Comparison of ENCODE assay signal across 34 mouse cellular contexts in the genomic region with DNA sequence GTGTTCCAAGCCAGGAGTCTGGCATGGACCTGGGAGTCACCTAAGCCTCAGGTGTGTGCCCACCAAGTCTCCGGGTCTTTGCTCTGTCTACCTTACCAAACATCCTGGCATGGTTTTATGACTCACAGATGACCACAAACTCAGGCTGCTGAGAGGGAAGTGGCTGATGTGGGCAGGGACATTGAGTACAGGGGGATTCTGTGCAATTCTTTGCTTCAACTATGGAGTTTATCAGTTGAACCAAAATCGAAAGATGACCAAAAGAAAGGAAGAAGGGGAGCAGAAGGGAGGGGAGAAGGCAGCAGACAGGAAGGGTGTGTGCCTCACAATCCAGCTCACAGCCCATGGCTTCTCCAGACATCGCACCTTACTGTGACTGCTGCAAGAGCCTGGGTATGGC.
"Had no signal": no experiment of that assay in that cellular context is flagged by ENCODE, and none has a peak within 500 bp of the region (broad histone marks: within the 10 kb centered on the region; RNA-seq: fewer than 3 reads in every experiment).

No protein-coding gene starts in this region.

- H3K4me3 ChIP-seq: heart, embryonic 12.5 days; heart, embryonic 13.5 days; heart, embryonic 15.5 days; hindbrain, embryonic 10.5 days; hindbrain, embryonic 12.5 days; hindbrain, embryonic 13.5 days; hindbrain, embryonic 15.5 days; intestine, embryonic 15.5 days; kidney, embryonic 15.5 days; layer of hippocampus, adult 2 months; left cerebral cortex, adult 2 months had no signal

- ATAC-seq: hindbrain, embryonic 16.5 days; hindbrain, postnatal 0 days; inflammation-experienced regulatory T-cells, adult 6 months; intestine, embryonic 15.5 days; intestine, embryonic 16.5 days; intestine, postnatal 0 days had no signal

- H3K27ac ChIP-seq: heart, embryonic 13.5 days; heart, embryonic 15.5 days; hindbrain, embryonic 12.5 days; hindbrain, embryonic 13.5 days; hindbrain, embryonic 14.5 days; hindbrain, embryonic 15.5 days; hindbrain, postnatal 0 days; intestine, embryonic 15.5 days; kidney, embryonic 15.5 days; kidney, postnatal 0 days; layer of hippocampus, adult 2 months; left cerebral cortex, adult 2 months had no signal

- H3K4me1 ChIP-seq: heart, embryonic 12.5 days; heart, embryonic 13.5 days; heart, embryonic 15.5 days; hindbrain, embryonic 15.5 days; intestine, embryonic 15.5 days had no signal

- DNase-seq: heart, postnatal 10 days; heart, postnatal 14 days; heart, postnatal 36 days; heart, postnatal 4 days; kidney, adult 11 months; kidney, adult 18-20 months; kidney, adult 2 months; kidney, adult 8-10 months; kidney, adult 9 months; kidney, postnatal 10 days; kidney, postnatal 14 days; kidney, postnatal 25 days; kidney, postnatal 36 days; kidney, postnatal 4 days; layer of hippocampus, adult 9-11 months; layer of hippocampus, postnatal 36 days had no signal

- H3K9me3 ChIP-seq: heart, embryonic 12.5 days; heart, embryonic 13.5 days; heart, embryonic 15.5 days; hindbrain, embryonic 10.5 days; hindbrain, embryonic 12.5 days; hindbrain, embryonic 13.5 days; hindbrain, embryonic 15.5 days; intestine, embryonic 15.5 days; kidney, embryonic 15.5 days had no signal

- H3K27me3 ChIP-seq: heart, embryonic 12.5 days; heart, embryonic 13.5 days; heart, embryonic 15.5 days; hindbrain, embryonic 12.5 days; hindbrain, embryonic 13.5 days; hindbrain, embryonic 15.5 days; intestine, embryonic 15.5 days; kidney, embryonic 15.5 days had no signal

- H3K36me3 ChIP-seq: heart, embryonic 12.5 days; heart, embryonic 13.5 days; heart, embryonic 15.5 days; hindbrain, embryonic 10.5 days; hindbrain, embryonic 12.5 days; hindbrain, embryonic 13.5 days; hindbrain, embryonic 15.5 days; intestine, embryonic 15.5 days; kidney, embryonic 15.5 days had no signal
